Mouse (Mus musculus): ENCODE measurements around the gene Lhpp. TPM values are rescaled to one million over a fixed set of nuclear protein-coding genes. Genes with fewer than 3 reads are reported as not detected.
A peak's percentile ranks its signal among the peaks of the same experiment; 100 is the strongest.

Lhpp gene
- polyA plus RNA-seq, 1 experiment from 2014 or later, result 25.5 TPM

GRCm38 (mm10) chr7:132668604-132669003 lies 58.2 kb downstream of the Lhpp start:
- no peaks in the 10 kb centered on the region for H3K36me3 ChIP-seq
- no peak overlapping the region for H3K4me2 ChIP-seq
- H3K9me3 ChIP-seq, result no peaks in the 10 kb centered on the region
- H3K27ac ChIP-seq (replicated peaks), result peak overlapping the region; percentile 45; the same call in 1 of the 2 replicates
- no peak overlapping the region for H3K4me3 ChIP-seq
- H3K4me1 ChIP-seq, result peaks cover 11% of the 10 kb centered on the region
- H3K9ac ChIP-seq, result no peak overlapping the region
- WGBS, result 44% methylated on average over 2 of the region's 2 CpGs
- ATAC-seq (ENCODE audit: extremely low read depth, insufficient number of reproducible peaks, low FRiP score, low TSS enrichment), result no peak
- H3K27me3 ChIP-seq (replicated peaks), result no peaks in the 10 kb centered on the region

GRCm38 (mm10) chr7:132669999-132670862 lies 59.8 kb downstream of the Lhpp start:
- peaks cover 23% of the 10 kb centered on the region for H3K4me1 ChIP-seq
- no peak for ATAC-seq (ENCODE audit: extremely low read depth, insufficient number of reproducible peaks, low FRiP score, low TSS enrichment)
- 76% methylated on average over 20 of the region's 20 CpGs for WGBS
- no peak overlapping the region for H3K27ac ChIP-seq (replicated peaks)
- H3K4me3 ChIP-seq, result no peak overlapping the region
- no peak overlapping the region for H3K4me2 ChIP-seq
- H3K9ac ChIP-seq, result no peak overlapping the region
- no peaks in the 10 kb centered on the region for H3K9me3 ChIP-seq
- no peaks in the 10 kb centered on the region for H3K27me3 ChIP-seq (replicated peaks)
- no peaks in the 10 kb centered on the region for H3K36me3 ChIP-seq

- H3K4me1 ChIP-seq, result peaks cover 23% of the 10 kb centered on the region
- H3K27me3 ChIP-seq (replicated peaks), result no peaks in the 10 kb centered on the region
- H3K9ac ChIP-seq, result no peak overlapping the region
- no peak for ATAC-seq (ENCODE audit: extremely low read depth, insufficient number of reproducible peaks, low FRiP score, low TSS enrichment)
- H3K36me3 ChIP-seq, result no peaks in the 10 kb centered on the region
- no peaks in the 10 kb centered on the region for H3K9me3 ChIP-seq
- no peak overlapping the region for H3K4me2 ChIP-seq
- no peak overlapping the region for H3K4me3 ChIP-seq
- WGBS, result 84% methylated on average over 3 of the region's 3 CpGs
- no peak overlapping the region for H3K27ac ChIP-seq (replicated peaks)
Measured at GRCm38 (mm10) chr7:132670863-132671165, 60.4 kb downstream of the Lhpp start.

- H3K27me3 ChIP-seq (replicated peaks), result no peaks in the 10 kb centered on the region
- H3K27ac ChIP-seq (replicated peaks), result no peak overlapping the region
- H3K4me3 ChIP-seq, result no peak overlapping the region
- 64% methylated on average over 7 of the region's 7 CpGs for WGBS
- no peaks in the 10 kb centered on the region for H3K36me3 ChIP-seq
- no peak overlapping the region for H3K4me2 ChIP-seq
- H3K4me1 ChIP-seq, result peaks cover 23% of the 10 kb centered on the region
- H3K9ac ChIP-seq, result no peak overlapping the region
- no peaks in the 10 kb centered on the region for H3K9me3 ChIP-seq
- ATAC-seq (ENCODE audit: extremely low read depth, insufficient number of reproducible peaks, low FRiP score, low TSS enrichment), result no peak
Measured at GRCm38 (mm10) chr7:132672481-132672959, 62.1 kb downstream of the Lhpp start.

- no peak overlapping the region for H3K4me3 ChIP-seq
- 39% methylated on average over 17 of the region's 17 CpGs for WGBS
- H3K4me1 ChIP-seq, result peaks cover 16% of the 10 kb centered on the region
- H3K27ac ChIP-seq (replicated peaks), result peak overlapping the region; percentile 83
- no peaks in the 10 kb centered on the region for H3K27me3 ChIP-seq (replicated peaks)
- H3K36me3 ChIP-seq, result no peaks in the 10 kb centered on the region
- no peaks in the 10 kb centered on the region for H3K9me3 ChIP-seq
- H3K9ac ChIP-seq, result peak overlapping the region; percentile 15; the same call in 1 of the 2 replicates
- peak; percentile 57; the same call in 1 of the 2 replicates for ATAC-seq (ENCODE audit: extremely low read depth, insufficient number of reproducible peaks, low FRiP score, low TSS enrichment)
- H3K4me2 ChIP-seq, result no peak overlapping the region
Measured at GRCm38 (mm10) chr7:132673931-132674755, 63.7 kb downstream of the Lhpp start.

- no peaks in the 10 kb centered on the region for H3K9me3 ChIP-seq
- no peaks in the 10 kb centered on the region for H3K36me3 ChIP-seq
- H3K9ac ChIP-seq, result no peak overlapping the region
- H3K4me2 ChIP-seq, result no peak overlapping the region
- peaks cover 18% of the 10 kb centered on the region for H3K4me1 ChIP-seq
- no peaks in the 10 kb centered on the region for H3K27me3 ChIP-seq (replicated peaks)
- no peak overlapping the region for H3K4me3 ChIP-seq
- WGBS, result 85% methylated on average over 2 of the region's 2 CpGs
- no peak for ATAC-seq (ENCODE audit: extremely low read depth, insufficient number of reproducible peaks, low FRiP score, low TSS enrichment)
- H3K27ac ChIP-seq (replicated peaks), result no peak overlapping the region
Measured at GRCm38 (mm10) chr7:132675922-132676321, 65.5 kb downstream of the Lhpp start.

GRCm38 (mm10) chr7:132679117-132679516 lies 68.7 kb downstream of the Lhpp start:
- H3K4me3 ChIP-seq, result no peak overlapping the region
- peaks cover 27% of the 10 kb centered on the region for H3K4me1 ChIP-seq
- WGBS, result 60% methylated on average over 4 of the region's 4 CpGs
- no peak overlapping the region for H3K27ac ChIP-seq (replicated peaks)
- ATAC-seq (ENCODE audit: extremely low read depth, insufficient number of reproducible peaks, low FRiP score, low TSS enrichment), result no peak
- H3K36me3 ChIP-seq, result no peaks in the 10 kb centered on the region
- no peak overlapping the region for H3K4me2 ChIP-seq
- no peaks in the 10 kb centered on the region for H3K9me3 ChIP-seq
- no peak overlapping the region for H3K9ac ChIP-seq
- no peaks in the 10 kb centered on the region for H3K27me3 ChIP-seq (replicated peaks)

GRCm38 (mm10) chr7:132679549-132679948 lies 69.1 kb downstream of the Lhpp start:
- H3K9ac ChIP-seq, result no peak overlapping the region
- ATAC-seq (ENCODE audit: extremely low read depth, insufficient number of reproducible peaks, low FRiP score, low TSS enrichment), result no peak
- no peaks in the 10 kb centered on the region for H3K9me3 ChIP-seq
- no peak overlapping the region for H3K4me3 ChIP-seq
- no peak overlapping the region for H3K27ac ChIP-seq (replicated peaks)
- H3K27me3 ChIP-seq (replicated peaks), result no peaks in the 10 kb centered on the region
- 67% methylated on average over 6 of the region's 6 CpGs for WGBS
- peaks cover 23% of the 10 kb centered on the region for H3K4me1 ChIP-seq
- H3K4me2 ChIP-seq, result no peak overlapping the region
- no peaks in the 10 kb centered on the region for H3K36me3 ChIP-seq

- Histone ChIP-seq H3K27me3 (replicated peaks) (no peaks in the 10 kb centered on the region), H3K9me3 (no peaks in the 10 kb centered on the region), H3K27ac (replicated peaks) (no peak overlapping the region), H3K36me3 (no peaks in the 10 kb centered on the region), H3K4me3 (no peak overlapping the region), H3K4me2 (no peak overlapping the region), H3K4me1 (peaks cover 20% of the 10 kb centered on the region), H3K9ac (no peak overlapping the region)
- ATAC-seq (ENCODE audit: extremely low read depth, insufficient number of reproducible peaks, low FRiP score, low TSS enrichment), result no peak
- WGBS, result 82% methylated on average over 11 of the region's 11 CpGs
Measured at GRCm38 (mm10) chr7:132681296-132681695, 70.9 kb downstream of the Lhpp start.

GRCm38 (mm10) chr7:132681831-132682230 lies 71.4 kb downstream of the Lhpp start:
- no peaks in the 10 kb centered on the region for H3K27me3 ChIP-seq (replicated peaks)
- H3K27ac ChIP-seq (replicated peaks), result no peak overlapping the region
- H3K36me3 ChIP-seq, result no peaks in the 10 kb centered on the region
- H3K9ac ChIP-seq, result no peak overlapping the region
- H3K9me3 ChIP-seq, result no peaks in the 10 kb centered on the region
- no peak for ATAC-seq (ENCODE audit: extremely low read depth, insufficient number of reproducible peaks, low FRiP score, low TSS enrichment)
- WGBS, result 78% methylated on average over 1 of the region's 1 CpGs
- H3K4me2 ChIP-seq, result no peak overlapping the region
- H3K4me3 ChIP-seq, result no peak overlapping the region
- H3K4me1 ChIP-seq, result peaks cover 25% of the 10 kb centered on the region

GRCm38 (mm10) chr7:132682336-132682735 lies 71.9 kb downstream of the Lhpp start:
- no peaks in the 10 kb centered on the region for H3K36me3 ChIP-seq
- H3K9ac ChIP-seq, result no peak overlapping the region
- 81% methylated on average over 3 of the region's 3 CpGs for WGBS
- H3K27ac ChIP-seq (replicated peaks), result no peak overlapping the region
- no peak overlapping the region for H3K4me2 ChIP-seq
- peaks cover 30% of the 10 kb centered on the region for H3K4me1 ChIP-seq
- no peak overlapping the region for H3K4me3 ChIP-seq
- ATAC-seq (ENCODE audit: extremely low read depth, insufficient number of reproducible peaks, low FRiP score, low TSS enrichment), result no peak
- H3K27me3 ChIP-seq (replicated peaks), result no peaks in the 10 kb centered on the region
- H3K9me3 ChIP-seq, result no peaks in the 10 kb centered on the region
